Mouse (Mus musculus) heart, postnatal 25 days (tissue): ENCODE results near the gene Dhx32. TPM values are rescaled to one million over a fixed set of nuclear protein-coding genes. Genes with fewer than 3 reads are reported as not detected.

Source experiments
- DNase-seq: peaks from one replicate; pipeline ENCODE4 v3.0.0; 2022; ENCODE audit warnings: low spot score
- intact Hi-C: fragments of 180-260 bp; cut with DNase I; formaldehyde crosslinking; loops from one replicate; pipeline ENCODE4 v1.15.1; 2025
- total RNA-seq, 2 experiments: library from RNA; stranded (reverse); gene quantifications; 2 replicates each; pipeline ENCODE4 v1.2.3; 2021

The Dhx32 gene
- total RNA-seq, result 10 to 100 TPM; 33.7 to 35.7 TPM

DNA sequence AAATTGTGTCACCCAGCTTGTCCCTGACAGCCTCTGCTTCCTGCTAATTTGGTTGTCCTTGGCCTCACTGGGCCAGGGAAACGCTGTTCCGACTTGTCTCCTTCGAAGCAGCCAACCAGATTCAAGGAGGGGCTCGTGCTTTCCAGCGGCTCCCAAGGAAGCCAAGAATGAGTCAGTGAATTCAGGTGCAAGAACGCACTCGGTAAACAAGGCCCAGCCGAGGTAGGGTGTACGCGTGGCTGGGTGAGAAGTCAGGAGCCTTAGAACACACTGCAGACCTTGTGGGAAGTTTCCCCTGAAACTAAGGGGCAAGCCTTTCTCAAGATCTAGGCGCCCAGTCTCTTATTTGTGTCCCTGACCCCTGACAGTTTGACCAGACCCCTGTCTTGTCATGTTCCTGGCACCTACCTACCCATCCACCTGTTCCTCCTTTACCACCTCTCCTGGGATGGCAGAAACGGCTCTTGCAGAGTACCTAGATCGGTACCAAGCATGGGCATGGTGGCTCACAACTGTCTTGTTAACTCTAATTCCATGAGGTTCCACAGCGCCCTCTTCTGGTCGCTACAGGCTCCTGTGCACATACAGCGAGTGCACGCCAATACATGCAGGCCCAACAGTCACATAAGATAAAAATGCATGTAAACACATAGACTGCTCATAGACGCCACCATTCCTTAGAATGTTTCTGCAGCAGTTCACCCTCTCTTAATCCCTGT lies at the start of gene Dhx32:
Gene Dhx32, minus strand, starts transcription at position 10 of the 719 bp plus-strand sequence.
- peak; percentile 22 for DNase-seq
- intact Hi-C loops, result no loop called here

DNA sequence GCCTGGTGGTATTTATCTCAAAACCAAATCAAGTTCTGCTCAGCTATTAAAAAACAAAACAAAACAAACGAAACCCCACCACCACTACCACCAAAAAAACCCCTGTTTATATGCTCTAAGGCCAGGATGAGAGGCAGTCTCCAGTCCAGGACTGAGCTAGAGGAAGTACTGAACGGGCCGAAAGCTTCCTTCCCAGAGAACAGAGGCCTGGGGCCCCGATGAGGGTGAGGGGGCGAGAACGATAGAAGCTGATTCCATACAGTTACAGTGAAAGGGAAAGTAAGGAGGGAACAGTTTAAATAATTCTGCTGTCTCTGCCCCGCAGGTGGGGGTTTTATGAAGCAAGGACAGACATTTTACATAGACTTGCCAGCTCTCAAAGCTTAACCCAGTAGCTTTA lies 47.1 kb upstream of the Dhx32 start:
- no peak for DNase-seq
- intact Hi-C loops, result no loop called here

DNA sequence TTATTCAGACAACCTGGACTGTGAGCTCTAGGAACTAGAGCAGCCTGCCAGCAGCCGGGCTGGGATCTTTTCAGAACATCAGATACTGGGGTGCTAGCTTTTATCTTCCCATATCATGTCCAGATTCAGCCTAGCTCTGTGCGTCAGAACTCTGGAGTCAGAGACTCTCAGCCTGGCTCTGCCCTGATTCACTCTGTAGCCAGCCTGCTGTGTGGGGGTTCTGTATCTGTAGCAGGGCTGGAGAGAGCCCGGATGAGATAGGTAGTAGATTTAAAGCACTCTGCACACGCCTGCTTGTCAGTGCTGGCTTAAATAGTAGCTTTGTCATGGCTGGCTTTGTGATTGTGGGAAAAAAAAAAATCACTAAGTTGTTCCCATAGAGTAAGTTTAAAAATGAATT lies 46.0 kb upstream of the Dhx32 start:
- no peak for DNase-seq
- intact Hi-C loops, result no loop called here

DNA sequence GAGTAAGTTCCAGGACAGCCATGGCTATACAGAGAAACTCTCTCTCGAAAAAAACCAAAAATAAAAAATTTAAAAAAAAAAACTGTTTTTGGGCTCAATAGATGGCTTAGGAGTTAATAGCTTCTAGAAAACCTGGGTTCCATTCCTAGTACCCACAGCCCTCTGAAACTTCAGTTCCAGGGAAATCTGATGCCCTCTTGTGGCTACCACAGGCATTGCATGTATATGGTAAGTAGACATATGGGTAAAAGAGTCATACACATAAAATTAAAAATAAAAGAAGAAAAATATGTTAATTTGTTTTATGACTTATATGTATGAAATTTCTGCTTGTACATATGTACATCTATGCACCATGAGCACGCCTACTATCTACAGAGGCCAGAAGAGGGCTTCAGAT lies 42.1 kb upstream of the Dhx32 start:
- DNase-seq, result no peak
- intact Hi-C loops, result no loop called here

DNA sequence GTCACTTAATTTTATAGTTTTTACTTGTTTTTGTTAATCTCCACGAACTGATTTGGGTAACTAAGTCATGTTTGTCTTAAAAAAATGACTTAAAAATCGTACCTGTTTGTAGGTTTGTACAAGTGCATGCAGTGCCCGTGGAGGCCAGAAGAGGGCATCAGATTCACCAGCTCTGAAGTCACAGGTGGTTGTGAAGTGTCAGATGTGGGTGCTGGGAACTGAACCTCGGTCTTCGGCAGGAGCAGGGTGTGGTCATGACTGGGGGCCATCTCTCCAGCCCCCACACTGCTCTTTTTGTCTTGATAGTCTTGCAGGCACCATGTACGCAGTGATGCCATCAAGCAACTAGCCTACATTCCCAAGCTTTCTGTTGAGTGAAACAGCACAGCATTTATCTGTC lies 41.2 kb upstream of the Dhx32 start:
- DNase-seq, result no peak
- intact Hi-C loops, result no loop called here

DNA sequence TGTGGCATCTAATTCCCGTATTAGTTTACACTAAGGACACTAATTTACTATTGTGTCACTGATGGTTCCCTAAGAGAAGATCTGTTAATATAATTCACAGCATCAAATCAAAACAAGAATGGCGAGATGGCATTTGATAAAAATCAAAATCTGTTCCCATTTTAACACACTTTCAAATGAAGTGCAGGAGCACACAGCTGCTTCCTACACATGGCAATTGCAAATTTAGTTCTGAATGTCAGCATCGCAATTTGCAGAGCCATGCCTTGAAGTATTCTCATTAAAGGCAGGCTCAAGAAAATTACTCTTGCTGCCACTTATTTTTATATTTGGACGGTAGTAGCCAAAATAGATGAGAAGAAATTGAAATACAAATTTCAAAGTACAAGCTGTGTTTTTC lies 30.8 kb upstream of the Dhx32 start:
- DNase-seq, result no peak
- intact Hi-C loops, result no loop called here

DNA sequence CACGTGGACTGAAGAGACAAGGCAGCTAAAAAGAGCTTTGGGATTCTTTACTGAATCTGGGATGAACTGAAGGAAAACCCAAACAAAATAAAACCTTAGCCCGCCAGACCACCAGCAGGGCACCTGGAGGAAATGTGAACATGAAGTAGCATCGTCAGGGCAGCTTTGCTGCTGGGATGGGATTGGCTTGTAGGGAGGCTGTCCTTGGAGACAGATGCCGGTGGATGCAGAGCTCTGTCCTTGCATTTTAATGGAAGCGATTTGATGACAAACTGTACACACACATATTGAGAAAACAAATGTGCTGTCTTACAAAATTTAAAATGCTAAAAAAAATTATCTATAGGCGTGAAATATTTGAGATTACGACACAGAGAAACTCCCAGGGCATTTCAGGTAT lies 30.4 kb upstream of the Dhx32 start:
- no peak for DNase-seq
- intact Hi-C loops, result no loop called here

DNA sequence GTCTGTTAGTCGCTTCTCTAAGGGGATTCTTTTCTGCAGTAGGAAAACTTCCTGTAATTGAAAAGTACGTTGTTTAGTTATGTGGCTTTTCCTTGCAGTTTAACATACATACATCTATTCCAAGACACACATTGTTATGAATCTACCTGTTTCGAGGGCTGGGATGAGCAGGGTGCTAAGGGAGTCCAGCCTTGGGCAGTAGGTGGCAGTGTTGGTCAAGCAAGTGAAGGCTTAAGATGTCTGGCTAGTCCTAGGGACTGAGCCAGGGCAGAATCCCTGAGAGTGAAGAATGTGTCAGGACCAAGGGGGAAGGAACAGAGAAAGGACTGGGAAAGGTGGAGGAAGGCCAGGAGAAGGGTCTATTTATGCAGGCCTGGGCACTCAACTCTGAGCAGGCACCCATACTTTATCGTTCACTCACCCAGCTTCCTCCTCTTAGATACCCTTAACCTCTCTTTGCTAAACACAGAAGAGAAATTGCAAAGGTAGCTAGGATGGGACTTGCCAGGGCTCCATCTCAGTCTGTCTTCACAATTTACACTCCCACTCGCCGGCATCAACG lies 23.2 kb upstream of the Dhx32 start:
- no peak for DNase-seq
- intact Hi-C loops, result loop anchor here (5.0 kb wide), 1 partner anchor 417 kb away; no protein-coding TSS in a partner anchor

DNA sequence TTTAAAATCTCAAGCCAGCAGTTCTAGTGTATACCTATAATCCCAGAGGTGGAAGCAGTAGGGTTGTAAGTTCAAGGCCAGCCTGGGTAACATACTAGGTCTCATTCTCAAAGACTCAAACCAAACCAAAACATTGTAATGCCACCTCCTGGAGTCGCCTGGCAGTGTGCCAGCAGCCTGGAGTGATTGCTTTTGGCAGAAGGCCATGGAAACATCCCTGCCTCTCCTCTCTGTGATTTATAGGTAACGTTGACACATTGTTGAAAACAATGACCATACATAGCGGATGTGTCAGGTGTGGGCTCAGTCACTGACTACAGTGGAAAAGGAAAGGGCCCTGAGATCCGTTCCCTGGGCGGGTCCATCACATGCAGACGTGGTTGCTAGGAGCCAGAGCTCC lies 19.3 kb upstream of the Dhx32 start:
- intact Hi-C loops, result no loop called here
- DNase-seq, result no peak

DNA sequence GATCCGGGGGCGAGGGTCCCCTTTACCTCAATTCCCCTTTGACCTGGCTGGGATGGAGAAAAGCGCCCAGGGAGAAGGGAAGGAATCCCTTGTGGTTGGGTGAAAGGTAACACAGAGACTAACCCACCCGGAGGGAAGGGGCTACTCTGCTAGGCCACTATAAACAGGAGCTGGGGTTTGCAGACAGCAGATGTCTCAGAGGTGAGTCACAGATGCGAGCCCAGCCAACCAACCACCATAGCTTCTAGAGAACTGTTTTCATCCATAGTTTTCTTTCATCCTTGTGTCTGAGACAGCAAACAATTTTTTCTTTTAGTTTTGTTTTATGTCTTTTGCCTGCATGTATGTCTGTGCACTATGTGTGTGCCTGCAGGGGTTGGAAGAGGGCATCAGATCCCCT lies 17.4 kb upstream of the Dhx32 start:
- no peak for DNase-seq
- intact Hi-C loops, result no loop called here

DNA sequence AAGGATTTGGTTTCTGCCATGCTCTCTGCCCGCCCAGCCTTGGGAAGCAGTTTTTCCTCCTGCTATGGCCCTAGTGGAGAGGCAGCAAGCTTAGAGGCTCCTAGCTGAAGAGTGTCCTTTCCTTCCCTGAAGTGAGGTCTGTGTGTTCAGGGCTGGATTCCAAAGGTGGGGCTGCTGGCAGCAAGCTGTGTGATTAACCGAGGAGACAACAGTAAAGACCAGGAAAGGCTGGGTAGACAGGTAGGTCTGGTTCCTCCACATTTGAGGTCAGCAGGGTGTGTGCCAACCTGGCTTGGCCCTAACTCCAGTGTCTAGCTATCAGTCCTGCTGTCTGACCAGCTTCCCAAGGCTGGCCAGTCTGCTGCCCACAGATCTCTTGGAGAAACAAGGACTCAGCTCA lies 12.2 kb upstream of the Dhx32 start:
- intact Hi-C loops, result no loop called here
- DNase-seq, result no peak

DNA sequence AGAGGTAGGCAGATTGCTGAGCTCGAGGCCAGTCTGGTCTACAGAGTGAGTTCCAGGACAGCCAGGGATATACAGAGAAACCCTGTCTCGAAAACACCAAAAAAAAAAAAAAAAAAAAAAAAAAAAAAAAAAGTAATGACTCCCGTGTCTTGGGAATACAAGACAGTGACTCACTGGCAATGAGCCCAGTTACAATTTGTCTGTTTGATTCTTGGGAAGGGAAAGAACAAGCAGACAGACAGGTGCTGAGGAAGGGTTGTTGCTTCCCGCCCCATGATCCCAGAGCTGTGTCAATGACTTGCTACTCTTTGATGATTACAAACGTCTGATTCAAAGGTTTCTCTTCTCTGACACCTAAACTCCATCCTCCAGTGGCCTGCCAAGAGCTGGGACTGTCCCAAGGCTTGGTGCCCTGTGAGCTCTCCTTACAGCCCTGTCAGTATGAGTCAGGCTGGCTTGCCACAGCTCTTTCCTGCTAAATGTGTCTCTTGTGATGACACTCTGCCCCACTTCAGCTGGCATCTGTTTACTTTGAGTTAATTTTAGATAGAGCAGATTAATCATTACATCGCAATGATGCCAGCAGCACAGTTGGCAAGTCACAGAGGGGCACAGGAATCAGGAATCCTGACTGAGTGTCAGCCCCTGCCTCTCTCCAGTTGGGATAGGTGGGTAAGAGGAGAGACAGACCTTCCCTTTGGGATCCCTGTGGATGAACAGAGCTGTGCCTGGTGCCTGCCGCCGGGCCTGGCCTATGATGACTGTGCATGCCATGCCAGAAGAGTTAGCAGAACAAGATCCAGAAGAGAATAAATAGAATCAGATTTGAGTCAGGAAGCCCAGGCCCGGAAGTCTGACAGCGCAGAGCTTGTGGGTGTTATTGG lies 11.0 kb upstream of the Dhx32 start:
- DNase-seq, result no peak
- intact Hi-C loops, result no loop called here

DNA sequence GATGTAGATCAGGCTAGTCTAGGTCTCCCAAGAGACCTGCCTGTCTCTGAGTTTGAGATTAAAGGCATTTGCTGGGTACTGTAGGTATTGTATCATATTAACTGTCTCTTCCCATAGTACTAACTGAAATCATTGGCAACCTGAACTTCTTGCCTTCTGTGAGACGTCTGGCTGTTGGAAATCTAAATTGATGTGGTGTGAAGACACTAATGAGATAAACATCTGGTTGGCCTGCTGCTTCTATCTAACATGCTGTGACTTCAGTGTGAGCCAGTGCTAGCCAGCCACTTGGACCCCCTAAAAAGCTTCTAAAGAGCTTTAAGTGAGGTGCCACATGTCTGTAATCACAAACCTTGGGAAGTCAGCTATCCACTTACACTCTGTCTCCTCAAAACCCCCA lies 10.2 kb upstream of the Dhx32 start:
- intact Hi-C loops, result no loop called here
- no peak for DNase-seq

DNA sequence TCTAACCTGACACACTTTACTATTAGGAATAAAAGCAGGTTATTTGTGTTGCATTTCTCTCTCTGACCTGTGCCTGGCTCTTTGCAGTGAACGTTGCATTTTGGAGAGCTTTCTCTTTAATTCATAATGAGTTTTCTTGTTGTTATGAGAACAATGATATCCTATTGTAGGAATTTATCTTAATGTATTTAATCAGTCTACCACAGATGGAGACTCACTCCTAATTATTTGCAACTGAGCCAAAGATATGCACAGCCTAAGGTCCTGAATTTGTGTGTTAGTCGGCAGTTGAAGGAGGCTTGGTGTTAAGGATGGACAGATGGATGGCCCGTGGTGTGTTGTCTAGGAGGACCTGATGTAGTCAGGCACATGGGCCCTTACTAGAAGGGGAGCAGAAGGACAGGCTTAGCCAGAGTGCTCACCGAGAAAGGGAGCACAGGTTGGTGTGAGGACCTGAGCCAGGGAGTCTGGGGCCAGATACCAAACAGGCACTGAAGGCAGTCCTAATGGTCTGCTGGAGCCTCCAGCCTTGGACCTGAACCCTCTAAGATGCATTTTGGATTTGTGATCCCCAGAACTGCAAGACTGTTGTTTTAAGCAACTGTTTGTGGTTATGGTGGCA lies 8.2 kb upstream of the Dhx32 start:
- intact Hi-C loops, result no loop called here
- no peak for DNase-seq

DNA sequence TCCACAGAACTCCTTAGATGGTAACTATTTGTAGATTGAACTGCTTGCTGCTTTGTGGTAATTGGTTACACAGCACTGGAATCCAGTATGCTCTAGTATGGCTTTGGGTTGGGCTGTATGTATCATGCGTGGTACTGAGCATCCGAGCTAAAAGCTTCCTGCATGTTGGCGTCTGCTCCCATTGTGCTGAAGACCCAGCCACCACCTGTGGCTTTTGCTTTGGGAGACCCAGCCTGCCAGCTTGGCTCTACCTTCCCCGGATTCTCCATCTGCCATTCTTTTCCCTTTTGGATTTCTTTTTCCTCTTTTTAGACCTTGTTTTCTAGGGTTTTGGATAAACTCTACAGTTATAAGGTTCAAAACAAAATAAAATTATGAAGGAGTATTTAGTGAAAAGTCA lies 7.6 kb upstream of the Dhx32 start:
- intact Hi-C loops, result no loop called here
- no peak for DNase-seq

DNA sequence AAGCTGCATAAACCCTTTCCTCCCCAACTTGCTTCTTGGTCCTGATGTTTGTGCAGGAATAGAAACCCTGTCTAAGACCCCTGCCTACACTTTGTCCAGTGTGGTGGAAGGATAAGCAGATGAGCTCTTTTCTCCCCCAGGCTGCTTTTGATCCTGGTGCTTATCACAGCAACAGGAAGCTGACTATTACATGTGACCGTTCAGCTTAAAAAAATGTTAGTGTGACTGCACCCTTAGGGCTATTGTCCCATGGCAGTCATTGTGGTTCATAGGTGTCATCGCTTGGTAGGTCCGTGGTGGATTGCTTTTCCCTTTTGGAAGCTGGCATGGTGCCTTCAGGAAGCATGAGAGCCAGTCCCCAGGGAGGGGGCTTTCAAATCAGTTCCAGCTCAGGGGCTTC lies 5.6 kb upstream of the Dhx32 start:
- DNase-seq, result no peak
- intact Hi-C loops, result no loop called here

DNA sequence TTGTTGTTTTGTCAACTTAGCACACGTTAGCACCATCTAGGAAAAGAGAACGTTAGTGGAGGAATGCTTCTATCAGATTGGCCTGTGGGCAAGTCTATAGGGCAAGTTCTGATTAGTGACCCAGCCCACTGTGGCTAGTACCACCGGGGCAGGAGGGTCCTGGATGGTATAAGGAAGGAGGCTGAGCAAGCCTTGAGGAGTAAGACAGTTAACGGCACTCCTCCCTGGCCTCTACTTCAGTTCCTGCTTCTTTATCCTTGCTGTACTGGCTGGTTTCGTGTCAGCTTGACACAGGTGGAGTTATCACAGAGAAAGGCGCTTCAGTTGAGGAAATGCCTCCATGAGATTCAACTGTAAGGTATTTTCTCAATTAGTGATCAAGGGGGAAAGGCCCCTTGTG lies 5.0 kb upstream of the Dhx32 start:
- intact Hi-C loops, result no loop called here
- DNase-seq, result no peak

DNA sequence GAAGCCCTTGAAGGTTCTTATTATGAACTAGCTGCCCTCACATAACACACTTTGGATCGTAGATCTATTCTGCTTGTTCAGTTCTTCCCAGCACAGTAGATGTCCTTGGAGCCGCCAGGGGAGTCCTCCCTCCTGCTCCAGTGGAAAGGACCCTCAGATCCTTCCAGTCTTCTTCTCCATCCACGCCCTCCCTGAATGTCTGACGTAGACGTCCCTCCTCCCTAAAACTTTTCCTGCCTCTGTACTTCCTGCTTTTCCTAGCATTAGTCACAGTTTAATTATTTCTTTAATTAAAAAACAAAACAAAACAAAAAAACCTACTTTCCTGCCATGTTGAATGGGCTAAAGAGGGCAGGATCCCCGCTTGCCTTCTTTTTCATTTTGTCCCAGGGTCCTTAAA lies 535 bp downstream of the Dhx32 start:
- intact Hi-C loops, result no loop called here
- no peak for DNase-seq

DNA sequence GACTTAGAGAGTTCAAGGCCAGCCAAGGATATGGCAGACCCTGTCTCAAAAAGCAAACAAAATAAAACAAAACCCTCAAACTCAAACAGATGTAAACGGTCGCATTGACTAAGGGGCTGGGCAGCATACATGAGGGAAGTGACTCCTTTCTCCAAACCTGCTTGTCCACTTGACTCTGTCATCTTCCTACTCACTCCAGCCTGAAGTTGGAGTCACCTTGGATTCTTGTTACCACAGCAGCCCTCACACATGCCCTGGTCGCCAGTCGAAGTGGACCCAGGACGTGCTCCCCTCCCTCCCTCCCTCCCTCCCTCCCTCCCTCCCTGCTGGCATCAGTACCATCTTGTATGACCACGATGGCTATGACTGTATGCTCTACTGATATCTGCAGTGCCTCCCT lies 943 bp downstream of the Dhx32 start:
- intact Hi-C loops, result no loop called here
- DNase-seq, result no peak

DNA sequence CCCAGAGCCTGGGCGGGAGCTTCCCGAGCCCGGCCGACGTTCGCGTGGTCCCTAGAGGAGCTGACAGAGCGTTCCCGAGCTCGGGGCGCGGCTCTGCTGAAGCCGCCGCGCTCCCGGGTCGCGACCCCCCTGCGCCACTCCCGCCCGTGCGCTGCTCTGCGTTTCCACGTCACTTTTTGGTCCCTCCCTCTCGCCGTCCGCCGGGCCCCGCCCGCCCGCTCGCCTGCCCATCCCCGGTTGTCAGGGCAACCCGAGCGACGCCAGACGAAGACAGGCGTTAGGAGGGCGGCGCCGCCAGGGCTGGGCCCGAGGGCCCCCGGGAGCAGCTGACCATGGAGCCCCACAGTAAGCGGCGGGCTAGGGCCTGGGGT lies 5.9 kb downstream of the Dhx32 start, which contains the start of gene Fank1:
Gene Fank1, plus strand, starts transcription at position 236 of the 371 bp plus-strand sequence.
- DNase-seq, result peak; percentile 74
- intact Hi-C loops, result loop anchor here (2.0 kb wide), 1 partner anchor 68 kb away; the partner anchor contains the start of gene Bccip
